Mouse (Mus musculus) cortical plate, adult 2 months (tissue): ENCODE data around the gene Slc27a2. TPM values are rescaled to one million over a fixed set of nuclear protein-coding genes. Genes with fewer than 3 reads are reported as not detected.

Source experiments
- H3K27ac ChIP-seq: fragments of 200-500 bp; 2 replicates; pipeline ENCODE4 v1.5.1; 2012; ENCODE audit warnings: low read length, control low read depth, inconsistent platforms; ENCODE audit not compliant: insufficient read depth
- H3K4me1 ChIP-seq: fragments of 200-500 bp; 2 replicates; pipeline ENCODE4 v1.6.1; 2011; ENCODE audit warnings: low read length; ENCODE audit not compliant: control insufficient read depth, insufficient read depth
- H3K4me3 ChIP-seq: fragments of 200-500 bp; 2 replicates; pipeline ENCODE4 v1.5.1; 2011; ENCODE audit warnings: mild to moderate bottlenecking, low read length, control low read depth; ENCODE audit not compliant: insufficient read depth
- CTCF ChIP-seq: fragments of 200-500 bp; IDR thresholded peaks from 2 replicates; pipeline ENCODE4 v1.5.1; 2011; ENCODE audit warnings: mild to moderate bottlenecking, control low read depth, low read length; ENCODE audit not compliant: insufficient read depth; ENCODE audit errors: extremely low read depth
- POLR2A ChIP-seq: fragments of 200-500 bp; IDR thresholded peaks from 2 replicates; pipeline ENCODE4 v1.6.1; 2011; ENCODE audit warnings: mild to moderate bottlenecking, low read length, control low read depth; ENCODE audit not compliant: insufficient read depth; ENCODE audit errors: extremely low read depth
- polyA plus RNA-seq: library from polyadenylated mRNA; depleted of rRNA; stranded (reverse); fragments of >200 nt; gene quantifications from 2 replicates; pipeline ENCODE4 v1.2.3, GENCODE M21; 2012

Gene Slc27a2
- polyA plus RNA-seq, 1 experiment = 5.0 TPM

- Histone ChIP-seq H3K27ac (no peak overlapping the region), H3K4me1 (no peaks in the 10 kb centered on the region), H3K4me3 (peak overlapping the region; percentile 70)
- TF ChIP-seq POLR2A (no peak), CTCF (no peak)
Measured at GRCm38 (mm10) chr2:126553291-126553639, 1.1 kb downstream of the Slc27a2 start.

- Histone ChIP-seq H3K27ac (no peak overlapping the region), H3K4me3 (no peak overlapping the region), H3K4me1 (no peaks in the 10 kb centered on the region)
- TF ChIP-seq POLR2A = no peak
- no peak for TF ChIP-seq CTCF
Measured at GRCm38 (mm10) chr2:126555533-126555932, 3.3 kb downstream of the Slc27a2 start.

GRCm38 (mm10) chr2:126560094-126560493 lies 7.9 kb downstream of the Slc27a2 start:
- no peak for TF ChIP-seq POLR2A
- TF ChIP-seq CTCF = no peak

GRCm38 (mm10) chr2:126563411-126564105 lies 11.4 kb downstream of the Slc27a2 start:
- Histone ChIP-seq H3K4me3 (no peak overlapping the region), H3K4me1 (no peaks in the 10 kb centered on the region; the same call in 1 of the 2 replicates), H3K27ac (no peak overlapping the region)
- TF ChIP-seq POLR2A = no peak

More at GRCm38 (mm10) chr2:126560094-126560493, 7.9 kb downstream of the Slc27a2 start:
- no peaks in the 10 kb centered on the region for H3K4me1 ChIP-seq
- no peak overlapping the region for H3K27ac ChIP-seq
- no peak overlapping the region for H3K4me3 ChIP-seq

GRCm38 (mm10) chr2:126572163-126572562 lies 20.0 kb downstream of the Slc27a2 start:
- Histone ChIP-seq H3K27ac (no peak overlapping the region), H3K4me3 (no peak overlapping the region), H3K4me1 (no peaks in the 10 kb centered on the region; the same call in 1 of the 2 replicates)
- no peak for TF ChIP-seq POLR2A
- no peak for TF ChIP-seq CTCF

GRCm38 (mm10) chr2:126572747-126573146 lies 20.5 kb downstream of the Slc27a2 start:
- no peaks in the 10 kb centered on the region; the same call in 1 of the 2 replicates for H3K4me1 ChIP-seq
- TF ChIP-seq CTCF (no peak), POLR2A (no peak)
- no peak overlapping the region for H3K4me3 ChIP-seq
- H3K27ac ChIP-seq = no peak overlapping the region

GRCm38 (mm10) chr2:126575391-126576176 lies 23.4 kb downstream of the Slc27a2 start:
- no peak overlapping the region for H3K27ac ChIP-seq
- H3K4me3 ChIP-seq = no peak overlapping the region
- TF ChIP-seq CTCF = no peak
- H3K4me1 ChIP-seq = no peaks in the 10 kb centered on the region

- Histone ChIP-seq H3K27ac (no peak overlapping the region), H3K4me1 (no peaks in the 10 kb centered on the region), H3K4me3 (no peak overlapping the region)
- TF ChIP-seq POLR2A (no peak), CTCF (no peak)
Measured at GRCm38 (mm10) chr2:126577362-126577761, 25.2 kb downstream of the Slc27a2 start.

GRCm38 (mm10) chr2:126579282-126579681 lies 27.1 kb downstream of the Slc27a2 start:
- TF ChIP-seq POLR2A = no peak
- no peak for TF ChIP-seq CTCF
- Histone ChIP-seq H3K4me3 (no peak overlapping the region), H3K27ac (no peak overlapping the region), H3K4me1 (no peaks in the 10 kb centered on the region)

GRCm38 (mm10) chr2:126583960-126584359 lies 31.8 kb downstream of the Slc27a2 start:
- no peak overlapping the region for H3K27ac ChIP-seq
- no peaks in the 10 kb centered on the region for H3K4me1 ChIP-seq
- H3K4me3 ChIP-seq = no peak overlapping the region

More at GRCm38 (mm10) chr2:126583960-126584359, 31.8 kb downstream of the Slc27a2 start:
- TF ChIP-seq POLR2A = no peak
- no peak for TF ChIP-seq CTCF
